Mouse (Mus musculus): ENCODE data around the gene Hist4h4.

The Hist4h4 gene

DNA sequence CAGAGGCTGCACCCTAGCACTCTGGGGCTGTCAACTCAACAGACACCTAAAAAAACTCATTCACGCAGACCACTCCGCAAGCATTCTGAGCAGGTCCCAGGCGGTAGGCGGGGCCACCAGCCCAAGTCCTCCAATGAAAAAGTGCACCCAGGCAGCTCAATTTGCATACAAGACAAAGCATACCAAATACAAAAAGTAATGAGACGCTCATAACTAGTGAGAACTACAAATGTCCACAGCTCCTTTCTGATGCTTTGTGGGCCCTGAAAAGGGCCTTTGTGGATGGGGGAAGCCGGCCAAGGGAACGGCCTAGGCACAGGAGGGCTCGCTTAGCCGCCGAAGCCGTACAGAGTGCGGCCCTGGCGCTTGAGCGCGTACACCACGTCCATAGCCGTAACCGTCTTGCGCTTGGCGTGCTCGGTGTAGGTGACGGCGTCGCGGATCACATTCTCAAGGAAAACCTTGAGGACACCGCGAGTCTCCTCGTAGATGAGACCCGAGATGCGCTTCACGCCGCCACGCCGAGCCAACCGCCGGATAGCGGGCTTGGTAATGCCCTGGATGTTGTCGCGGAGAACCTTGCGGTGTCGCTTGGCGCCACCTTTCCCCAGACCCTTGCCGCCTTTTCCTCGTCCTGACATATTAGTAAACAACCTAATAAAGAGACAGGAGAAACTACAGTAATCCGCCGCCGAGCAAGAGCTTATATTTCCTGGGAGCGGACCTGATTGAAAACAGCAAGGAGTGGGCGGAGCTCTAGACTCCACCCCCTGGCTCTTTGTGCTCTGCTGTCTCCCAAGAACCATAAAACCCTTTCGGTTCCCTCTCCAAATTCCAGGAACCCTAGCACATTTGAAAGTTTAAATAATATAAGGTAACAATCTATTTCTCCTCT lies at the start of gene Hist4h4:
Hist4h4 (minus strand) TSS at position 677 of the 895 bp plus-strand sequence.
- DNase-seq (ENCODE audit: low spot score), result peak; percentile 93

- DNase-seq (ENCODE audit: low spot score), result no peak
Measured at GRCm38 (mm10) chr6:136852762-136853161, 48.5 kb upstream of the Hist4h4 start.

GRCm38 (mm10) chr6:136852348-136852747 lies 48.1 kb upstream of the Hist4h4 start:
- no peak for DNase-seq (ENCODE audit: low spot score)

- DNase-seq (ENCODE audit: low spot score), result no peak
Measured at GRCm38 (mm10) chr6:136850267-136850666, 46.1 kb upstream of the Hist4h4 start.

GRCm38 (mm10) chr6:136848971-136849370 lies 44.8 kb upstream of the Hist4h4 start:
- no peak for DNase-seq (ENCODE audit: low spot score)

DNA sequence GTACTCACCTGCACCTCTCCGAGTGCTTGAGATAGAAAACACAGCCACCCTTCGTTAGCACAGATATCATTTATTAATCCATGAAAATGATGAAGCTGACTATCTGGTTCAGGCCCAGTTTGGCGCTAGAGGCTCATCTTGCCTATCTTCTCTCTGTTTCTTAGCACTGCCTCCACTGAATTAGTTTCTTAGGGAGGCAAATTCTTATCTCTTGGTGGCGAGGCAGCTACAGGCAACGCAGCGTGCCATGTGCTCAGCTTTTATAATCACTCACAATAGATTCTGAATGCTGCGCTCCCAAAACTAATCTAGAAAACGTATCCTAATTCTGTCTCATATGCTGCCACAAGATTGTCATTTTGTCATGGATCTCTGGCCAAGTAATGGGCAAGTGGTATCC lies 44.2 kb upstream of the Hist4h4 start:
- no peak for DNase-seq (ENCODE audit: low spot score)

DNA sequence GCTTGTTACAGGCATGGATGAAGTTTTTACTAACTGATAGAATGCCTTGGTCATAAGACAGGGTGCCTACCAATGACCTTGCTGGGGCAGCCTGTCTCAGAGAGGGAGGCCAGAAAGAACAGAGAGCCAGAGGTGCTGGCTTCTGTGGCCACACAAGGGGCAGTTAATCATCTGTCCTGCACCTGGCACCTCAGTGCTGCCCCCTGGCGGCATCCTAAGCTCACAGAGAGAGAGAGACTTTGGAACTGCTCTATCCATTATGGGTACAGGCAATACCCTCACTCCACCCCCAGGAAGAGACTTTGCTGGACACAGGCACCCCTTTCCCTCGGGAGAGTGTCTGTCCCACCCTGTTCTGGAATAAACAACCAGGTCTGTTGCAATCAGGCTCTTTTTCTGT lies 43.6 kb upstream of the Hist4h4 start:
- peak; percentile 71 for DNase-seq (ENCODE audit: low spot score)

- no peak for DNase-seq (ENCODE audit: low spot score)
Measured at GRCm38 (mm10) chr6:136847267-136847666, 43.1 kb upstream of the Hist4h4 start.

- DNase-seq (ENCODE audit: low spot score), result no peak
Measured at GRCm38 (mm10) chr6:136845706-136846480, 41.7 kb upstream of the Hist4h4 start.

DNA sequence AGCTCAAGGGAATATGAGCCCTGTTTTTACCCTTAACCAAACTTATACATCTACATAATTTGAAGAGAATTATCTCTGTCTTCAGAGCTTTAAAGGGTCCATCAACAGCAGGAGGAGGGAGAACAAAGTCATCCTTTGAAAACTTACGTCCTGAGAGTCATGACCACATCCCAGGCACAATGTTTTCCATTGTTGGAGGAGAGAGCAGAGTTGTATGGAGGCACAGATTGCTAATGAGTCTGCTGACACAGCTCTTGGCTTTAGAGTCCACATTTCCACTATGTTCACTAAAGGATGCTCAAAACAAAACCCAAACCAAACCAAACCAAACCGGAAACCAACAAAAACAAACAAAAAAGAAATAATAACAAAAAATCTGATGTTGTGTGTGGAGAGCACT lies 40.7 kb upstream of the Hist4h4 start:
- no peak for DNase-seq (ENCODE audit: low spot score)

DNA sequence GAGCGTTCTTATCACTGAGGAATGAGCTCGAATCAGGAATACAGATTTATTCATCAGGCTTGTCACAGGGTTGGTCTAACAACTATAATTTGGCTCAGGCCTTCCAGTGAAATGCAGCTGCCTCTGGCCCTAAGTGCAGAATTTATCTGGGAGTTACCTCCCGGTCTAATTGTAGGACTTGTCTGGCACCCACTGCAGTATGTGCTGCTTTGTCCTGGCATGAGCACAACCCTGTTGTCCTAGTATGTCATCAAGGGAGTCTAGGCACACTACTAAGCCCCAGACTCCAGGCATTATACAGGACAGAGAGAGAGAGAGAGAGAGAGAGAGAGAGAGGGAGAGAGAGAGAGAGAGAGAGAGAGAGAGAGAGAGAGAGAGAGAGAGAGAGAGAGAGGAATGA lies 33.1 kb upstream of the Hist4h4 start:
- DNase-seq (ENCODE audit: low spot score), result no peak

GRCm38 (mm10) chr6:136835352-136835751 lies 31.1 kb upstream of the Hist4h4 start, which contains the start of gene Smco3:
Gene Smco3, minus strand, starts transcription at chr6:136835452.
- DNase-seq (ENCODE audit: low spot score), result no peak

GRCm38 (mm10) chr6:136831712-136832111 lies 27.5 kb upstream of the Hist4h4 start:
- DNase-seq (ENCODE audit: low spot score), result no peak

DNA sequence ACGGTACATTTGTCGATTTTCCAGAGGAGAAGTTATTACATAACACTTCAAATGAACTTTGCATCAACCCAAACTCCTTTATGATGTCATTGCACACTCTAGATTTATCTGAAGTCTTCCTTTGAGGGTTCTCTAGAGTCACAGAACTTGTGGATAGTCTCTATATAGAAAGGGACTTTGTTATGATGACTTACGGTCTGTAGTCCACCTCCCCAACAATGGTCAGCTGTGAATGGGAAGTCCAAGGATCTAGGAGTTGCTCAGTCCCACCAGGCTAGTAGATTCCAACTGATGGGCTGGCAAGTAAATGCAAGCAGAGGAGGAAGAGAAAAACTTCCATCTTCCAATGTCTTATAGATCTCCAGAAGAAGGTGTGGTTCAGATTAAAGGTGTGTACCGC lies 24.5 kb upstream of the Hist4h4 start:
- DNase-seq (ENCODE audit: low spot score), result no peak

GRCm38 (mm10) chr6:136827881-136828561 lies 23.8 kb upstream of the Hist4h4 start, which contains the start of gene Wbp11:
Gene Wbp11, minus strand, starts transcription at chr6:136828233.
- peak; percentile 90 for DNase-seq (ENCODE audit: low spot score)

GRCm38 (mm10) chr6:136827516-136827880 lies 23.3 kb upstream of the Hist4h4 start, which contains the start of gene BC049715:
Gene BC049715, plus strand, starts transcription at chr6:136827626.
- DNase-seq (ENCODE audit: low spot score), result no peak

DNA sequence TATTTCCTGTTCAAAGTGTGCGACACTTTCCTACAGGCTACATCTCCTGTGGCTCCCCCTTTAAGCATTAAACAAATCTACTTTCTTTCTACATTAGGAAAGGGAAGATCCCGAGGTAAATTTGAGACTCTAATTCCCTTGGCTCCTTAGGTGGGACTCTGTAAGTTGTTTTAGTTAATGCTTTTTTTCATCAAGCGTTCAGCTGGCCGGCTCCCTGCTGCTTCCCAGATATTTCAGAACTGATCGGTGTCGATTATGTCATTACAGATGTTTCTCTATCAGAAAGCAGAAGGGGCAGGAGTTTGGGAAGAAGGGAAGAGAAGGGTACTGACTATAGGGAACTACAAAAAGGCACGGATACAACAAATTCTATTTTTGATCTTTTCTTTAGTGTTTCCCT lies 22.9 kb upstream of the Hist4h4 start:
- no peak for DNase-seq (ENCODE audit: low spot score)

- DNase-seq (ENCODE audit: low spot score), result no peak
Measured at GRCm38 (mm10) chr6:136824987-136825386, 20.8 kb upstream of the Hist4h4 start.

DNA sequence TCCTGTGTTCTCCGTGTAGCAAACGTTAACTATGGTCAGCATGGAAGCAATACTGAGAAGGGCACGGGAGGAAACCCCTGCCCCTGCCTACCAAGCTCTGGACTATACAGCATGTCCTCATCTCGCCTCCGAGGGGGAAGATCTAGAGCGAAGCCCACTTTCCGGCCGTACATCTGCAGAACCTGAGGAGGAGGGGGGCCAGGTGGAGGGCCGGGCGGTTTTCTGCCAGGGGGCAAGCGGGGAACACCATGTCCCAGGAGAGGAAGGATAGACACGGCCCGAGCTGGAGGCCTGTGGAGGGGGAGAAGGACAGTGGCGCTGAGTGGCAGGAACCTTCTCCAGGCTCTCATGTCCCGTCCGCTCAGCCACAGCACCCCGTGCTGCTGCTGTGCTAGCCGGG lies 16.9 kb upstream of the Hist4h4 start:
- DNase-seq (ENCODE audit: low spot score), result no peak

- no peak for DNase-seq (ENCODE audit: low spot score)
Measured at GRCm38 (mm10) chr6:136820381-136820780, 16.2 kb upstream of the Hist4h4 start.

DNA sequence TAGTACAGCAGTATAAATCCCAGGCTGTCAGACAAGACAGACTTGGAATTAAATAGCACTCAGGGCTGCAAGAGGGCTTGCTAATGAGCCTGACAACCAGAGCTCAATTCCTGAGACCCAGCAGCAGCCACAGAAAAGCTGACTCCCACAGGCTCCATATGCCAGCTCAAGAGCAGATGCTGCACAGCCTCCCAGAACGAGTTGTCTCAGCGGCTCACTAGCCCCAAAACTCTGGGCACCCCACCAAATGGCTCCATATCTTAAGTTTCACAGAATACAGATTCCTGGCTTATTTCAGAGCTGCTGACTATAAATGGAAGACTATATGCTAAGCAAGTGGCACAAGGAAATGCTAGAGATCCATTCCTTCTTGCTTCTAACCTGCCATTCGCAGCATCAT lies 13.3 kb upstream of the Hist4h4 start:
- no peak for DNase-seq (ENCODE audit: low spot score)

DNA sequence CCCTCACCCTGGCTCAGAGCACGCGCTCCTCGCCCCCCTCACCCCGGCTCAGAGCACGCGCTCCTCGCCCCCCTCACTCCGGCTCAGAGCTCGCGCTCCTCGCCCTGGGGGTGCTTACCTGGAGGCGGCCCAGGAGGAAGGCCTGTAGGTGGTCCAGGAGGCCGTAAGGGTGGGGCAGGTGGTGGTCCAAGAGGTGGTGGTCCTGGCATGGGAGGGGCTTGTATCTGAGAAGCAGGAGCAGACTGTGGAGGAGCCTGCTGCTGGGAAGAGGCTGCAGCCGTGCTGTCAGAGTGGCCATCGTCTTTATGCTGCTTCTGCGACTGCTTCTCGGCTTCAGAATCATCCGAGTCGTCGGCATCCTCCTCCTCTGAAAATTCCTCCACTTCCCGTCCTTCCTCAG lies 12.6 kb upstream of the Hist4h4 start:
- DNase-seq (ENCODE audit: low spot score), result no peak

Data from spleen, adult 12 weeks (tissue).